18 mouse cellular contexts compared by ENCODE assay signal in the genomic region with DNA sequence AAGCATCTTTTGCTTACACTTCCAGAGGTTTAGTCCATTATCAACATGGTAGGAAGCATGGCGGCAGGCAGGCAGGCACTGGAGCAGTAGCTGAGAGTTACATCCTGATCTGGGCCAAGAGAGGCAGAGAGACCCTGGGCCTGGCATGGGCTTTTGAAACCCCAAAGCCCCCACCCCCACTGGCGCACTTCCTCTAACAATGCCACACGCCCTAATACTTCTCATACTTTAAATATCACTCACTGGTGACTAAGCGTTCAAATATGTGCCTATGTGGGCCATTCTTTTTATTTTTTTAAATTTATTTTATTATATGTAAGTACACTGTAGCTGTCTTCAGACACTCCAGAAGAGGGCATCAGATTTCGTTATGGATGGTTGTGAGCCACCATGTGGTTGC. TPM values are rescaled to one million over a fixed set of nuclear protein-coding genes. Genes with fewer than 3 reads are reported as not detected.
DNase-seq lines count a peak whose midpoint lies in the region.
"Had no signal": no experiment of that assay in that cellular context is flagged by ENCODE, and none has a peak within 500 bp of the region (broad histone marks: within the 10 kb centered on the region; RNA-seq: fewer than 3 reads in every experiment).

No protein-coding gene starts in this region.

- DNase-seq in 3134 (ENCODE audit: extremely low read depth, insufficient read length, low spot score) (peak; percentile 54), R1 (ENCODE audit: low read depth, low spot score) (peak; percentile 31)
- peak; percentile 69 for DNase-seq in Muller cell, postnatal 12 days (ENCODE audit: inconsistent ontology term)
- DNase-seq in left cerebral cortex, postnatal 14 days (ENCODE audit: low spot score in 2 of 2), result no peak
- DNase-seq in adrenal gland, adult (ENCODE audit: inconsistent age in 2 of 2, low spot score in 1 of 2), result no peak
- DNase-seq: adrenal gland, adult 8-10 months; adrenal gland, postnatal 14 days; adrenal gland, postnatal 36 days; B cell, adult 2 months; cerebellum, adult 18-20 months; cerebellum, adult 8-10 months; cerebellum, adult 9-11 months; cerebellum, postnatal 36 days; embryo, embryonic 11 days had no signal

- intact Hi-C loops in left cerebral cortex, postnatal 14 days (cut with DNase I), result no loop called here

RNA-seq across cellular contexts. Expression of a gene that starts 3.7 kb away (rescaled TPM):
- 1 to 10 TPM; 2.0 to 2.1 TPM for total RNA-seq in left cerebral cortex, postnatal 14 days (2021)

RNA-seq across cellular contexts. Expression of a gene that starts 3.8 kb away (rescaled TPM):
- 10 to 100 TPM; 16.3 to 18.2 TPM for total RNA-seq in left cerebral cortex, postnatal 14 days (2021)

RNA-seq across cellular contexts. Expression of a gene that starts 8.8 kb away (rescaled TPM):
- under 1 TPM in 1 of 2 experiments, not detected in 1; 0.63 TPM for total RNA-seq in left cerebral cortex, postnatal 14 days (2021)
- total RNA-seq: adrenal gland, adult 18-20 months; adrenal gland, adult 8-10 months; adrenal gland, postnatal 14 days; adrenal gland, postnatal 36 days; CH12.LX; common myeloid progenitor, adult 5-6 weeks had no signal

RNA-seq across cellular contexts. Expression of a gene that starts 8.8 kb away (rescaled TPM):
- total RNA-seq in left cerebral cortex, postnatal 14 days (2021), result not detected
- total RNA-seq: adrenal gland, adult 18-20 months; adrenal gland, adult 8-10 months; adrenal gland, postnatal 14 days; adrenal gland, postnatal 36 days; CH12.LX; common myeloid progenitor, adult 5-6 weeks; G1E had no signal

RNA-seq across cellular contexts. Expression of a gene that starts 10.8 kb away (rescaled TPM):
- 10 to 100 TPM; 17.6 to 18.4 TPM for total RNA-seq in left cerebral cortex, postnatal 14 days (2021)

Comparison
In these comparisons a context has a peak if more than half of its experiments do, and no peak if none do; other contexts are left out.
1. DNase-seq: peak in 3134 (single experiment), Muller cell, postnatal 12 days (single experiment) and R1 (single experiment); none in left cerebral cortex, postnatal 14 days (0 of 2) and adrenal gland, adult (0 of 2).